In the genomic region with DNA sequence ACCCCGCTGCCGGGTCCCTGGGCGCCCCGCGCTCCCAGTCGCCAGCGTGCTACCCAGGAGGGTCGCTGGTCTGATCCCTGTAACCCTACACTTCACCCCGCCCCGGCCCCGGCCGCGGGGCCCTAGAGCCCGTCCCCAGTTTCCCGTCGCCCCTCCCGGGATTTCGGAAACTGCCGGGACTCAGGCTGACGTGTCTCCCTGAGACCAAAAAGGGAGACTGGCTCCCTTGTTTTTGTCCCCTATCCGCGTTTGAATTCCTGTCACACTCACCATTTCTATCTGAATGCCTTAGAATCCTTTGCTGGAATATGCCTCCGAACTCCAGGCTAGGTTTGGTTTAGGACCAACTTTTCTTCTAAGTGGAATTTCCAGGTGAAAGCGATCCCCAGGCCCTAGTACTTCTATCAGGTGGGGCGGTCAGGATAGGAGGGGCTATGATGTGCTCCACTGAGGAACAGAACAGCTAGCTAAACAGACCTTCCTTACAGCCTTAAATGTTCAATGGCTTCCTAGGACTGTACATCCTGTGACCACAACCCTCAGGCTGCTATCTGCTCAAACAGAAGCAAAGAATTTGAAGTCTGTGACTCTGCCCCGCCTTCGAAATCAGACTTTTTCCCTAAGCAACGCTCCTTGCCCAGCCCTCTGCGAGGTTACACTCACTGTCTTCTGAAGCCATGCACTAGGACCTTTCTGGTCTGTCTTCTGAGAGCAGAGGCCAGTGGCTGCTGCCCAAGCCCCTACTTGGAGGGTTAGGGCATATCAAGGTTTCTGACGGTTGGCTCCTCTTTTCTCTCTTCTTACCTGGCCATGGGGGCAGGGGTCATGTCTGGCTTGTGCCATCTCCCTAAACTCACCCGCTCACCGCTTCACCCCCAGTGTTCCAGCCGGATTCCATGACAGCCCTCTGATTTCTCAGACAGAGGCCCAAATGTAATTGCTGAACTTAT, we compare ENCODE assay signal across 9 mouse cellular contexts. TPM values are rescaled to one million over a fixed set of nuclear protein-coding genes. Genes with fewer than 3 reads are reported as not detected.
DNase-seq lines count a peak whose midpoint lies in the region; ATAC-seq lines count a peak whose summit lies in the region.
"Had no signal": no experiment of that assay in that cellular context is flagged by ENCODE, and none has a peak within 500 bp of the region (broad histone marks: within the 10 kb centered on the region; RNA-seq: fewer than 3 reads in every experiment).

No protein-coding gene starts in this region.

- ATAC-seq in forebrain, embryonic 15.5 days (replicated peaks), result peak; percentile 83
- ATAC-seq in hindbrain, embryonic 13.5 days (ENCODE audit: low FRiP score), result peak; percentile 76
- ATAC-seq in liver, embryonic 11.5 days (replicated peaks; ENCODE audit: low FRiP score), result peak; percentile 76
- peak; percentile 81 for ATAC-seq in neural tube, embryonic 13.5 days (ENCODE audit: low read depth)

- DNase-seq in kidney, adult 18-20 months, result peak; percentile 46
- DNase-seq in kidney, adult 11 months, result no peak
- DNase-seq in adrenal gland, adult 2 months, result peak; percentile 72
- peak; percentile 61 for DNase-seq in liver, embryonic 11.5 days (ENCODE audit: low spot score)
- no peak for DNase-seq in B cell, adult 2 months

- peak overlapping the region; percentile 82; the same call in 1 of the 2 replicates for H3K27ac ChIP-seq in forebrain, embryonic 15.5 days (replicated peaks)
- peak overlapping the region; percentile 83 for H3K27ac ChIP-seq in hindbrain, embryonic 13.5 days
- H3K27ac ChIP-seq in liver, embryonic 11.5 days (ENCODE audit: low read depth, low read length), result peak overlapping the region; percentile 71
- peak overlapping the region; percentile 84 for H3K27ac ChIP-seq in neural tube, embryonic 13.5 days (replicated peaks)

- peak overlapping the region; percentile 97 for H3K9ac ChIP-seq in forebrain, embryonic 15.5 days (replicated peaks)
- peak overlapping the region; percentile 96 for H3K9ac ChIP-seq in hindbrain, embryonic 13.5 days
- peak overlapping the region; percentile 78 for H3K9ac ChIP-seq in liver, embryonic 11.5 days (ENCODE audit: low read depth, low read length)
- peak overlapping the region; percentile 95 for H3K9ac ChIP-seq in neural tube, embryonic 13.5 days

- peaks cover 36% of the 10 kb centered on the region for H3K4me1 ChIP-seq in forebrain, embryonic 15.5 days
- peaks cover 39% of the 10 kb centered on the region for H3K4me1 ChIP-seq in hindbrain, embryonic 13.5 days (replicated peaks)
- peaks cover 16% of the 10 kb centered on the region for H3K4me1 ChIP-seq in liver, embryonic 11.5 days (replicated peaks; ENCODE audit: control insufficient read depth, insufficient read depth, low read length)
- H3K4me1 ChIP-seq in neural tube, embryonic 13.5 days (replicated peaks), result peaks cover 38% of the 10 kb centered on the region

- WGBS in forebrain, embryonic 15.5 days, result 12% methylated on average over 33 of the region's 33 CpGs
- WGBS in hindbrain, embryonic 13.5 days, result 13% methylated on average over 27 of the region's 33 CpGs
- 9% methylated on average over 33 of the region's 33 CpGs for WGBS in liver, embryonic 11.5 days
- WGBS in neural tube, embryonic 13.5 days, result 12% methylated on average over 33 of the region's 33 CpGs

- H3K4me3 ChIP-seq in forebrain, embryonic 15.5 days, result peak overlapping the region; percentile 90
- H3K4me3 ChIP-seq in hindbrain, embryonic 13.5 days, result peak overlapping the region; percentile 87
- peak overlapping the region; percentile 68 for H3K4me3 ChIP-seq in liver, embryonic 11.5 days (ENCODE audit: low read depth, low read length)
- H3K4me3 ChIP-seq in neural tube, embryonic 13.5 days, result peak overlapping the region; percentile 79

- H3K27me3 ChIP-seq in forebrain, embryonic 15.5 days, result no peaks in the 10 kb centered on the region
- H3K27me3 ChIP-seq in hindbrain, embryonic 13.5 days, result 0 out of 2 replicates have a peak, but pooled peaks cover 8% of the 10 kb centered on the region
- H3K27me3 ChIP-seq in liver, embryonic 11.5 days (replicated peaks; ENCODE audit: control insufficient read depth, insufficient read depth, low read length), result peaks cover 38% of the 10 kb centered on the region
- no peaks in the 10 kb centered on the region for H3K27me3 ChIP-seq in neural tube, embryonic 13.5 days

- H3K4me2 ChIP-seq in forebrain, embryonic 15.5 days (replicated peaks), result peak overlapping the region; percentile 78
- H3K4me2 ChIP-seq in hindbrain, embryonic 13.5 days, result peak overlapping the region; percentile 62
- peak overlapping the region; percentile 69 for H3K4me2 ChIP-seq in liver, embryonic 11.5 days
- H3K4me2 ChIP-seq in neural tube, embryonic 13.5 days, result peak overlapping the region; percentile 81

- no peaks in the 10 kb centered on the region for H3K9me3 ChIP-seq in forebrain, embryonic 15.5 days
- H3K9me3 ChIP-seq in hindbrain, embryonic 13.5 days, result no peaks in the 10 kb centered on the region
- H3K9me3 ChIP-seq in liver, embryonic 11.5 days (ENCODE audit: control insufficient read depth, low read length), result no peaks in the 10 kb centered on the region
- no peaks in the 10 kb centered on the region for H3K9me3 ChIP-seq in neural tube, embryonic 13.5 days
- H3K9me3 ChIP-seq: G1E had no signal

- H3K36me3 ChIP-seq in forebrain, embryonic 15.5 days, result no peaks in the 10 kb centered on the region
- H3K36me3 ChIP-seq in hindbrain, embryonic 13.5 days, result no peaks in the 10 kb centered on the region
- no peaks in the 10 kb centered on the region for H3K36me3 ChIP-seq in liver, embryonic 11.5 days (ENCODE audit: control insufficient read depth, insufficient read depth, low read length)
- H3K36me3 ChIP-seq in neural tube, embryonic 13.5 days, result no peaks in the 10 kb centered on the region
- H3K36me3 ChIP-seq: G1E had no signal

RNA-seq across cellular contexts. Expression of a gene that starts 29.6 kb away (rescaled TPM):
- total RNA-seq in adrenal gland, adult 2 months (2021), result 10 to 100 TPM; 31.8 to 46.0 TPM
- 22.2 and 27.0 TPM in 2 replicates for polyA plus RNA-seq in adrenal gland, adult 2 months (2012; rRNA removed)
- polyA plus RNA-seq in forebrain, embryonic 15.5 days (2015; fragmentation: Nextera tagmentation; extraction: Ambion mirVana), result 9.4 and 9.6 TPM in 2 replicates
- polyA plus RNA-seq in hindbrain, embryonic 13.5 days (2015; fragmentation: Nextera tagmentation; extraction: Ambion mirVana), result 8.8 and 10.4 TPM in 2 replicates
- 8.5 and 9.5 TPM in 2 replicates for polyA plus RNA-seq in liver, embryonic 11.5 days (2014; fragmentation: Nextera tagmentation; extraction: Ambion mirVana)
- polyA plus RNA-seq in neural tube, embryonic 13.5 days (2015; fragmentation: Nextera tagmentation; extraction: Ambion mirVana), result 8.0 and 9.3 TPM in 2 replicates

Comparison
In these comparisons a context has a peak if more than half of its experiments do, and no peak if none do; other contexts are left out.
1. DNase-seq: peak in kidney, adult 18-20 months (single experiment), adrenal gland, adult 2 months (single experiment) and liver, embryonic 11.5 days (single experiment); none in kidney, adult 11 months (single experiment) and B cell, adult 2 months (0 of 2).
2. Peak in every context shown above with its lines, with median percentiles within 50 percentile points of each other: ATAC-seq, H3K27ac ChIP-seq, H3K4me2 ChIP-seq, H3K4me3 ChIP-seq and H3K9ac ChIP-seq.